Mouse (Mus musculus) limb, embryonic 11.5 days (tissue): ENCODE measurements around the gene Olfr187. TPM values are rescaled to one million over a fixed set of nuclear protein-coding genes. Genes with fewer than 3 reads are reported as not detected.
"Not testable (repeated sequence)": the region's sequence is repeated elsewhere in the genome, so short reads cannot be mapped to it uniquely, and the experiment has no call there.

ENCODE experiments used
- ATAC-seq: fragments of 200-750 bp; cut with Nextera tagmentation; 2 replicates; pipeline ENCODE4 v1.8.0; 2017; ENCODE audit warnings: low read depth; ENCODE audit not compliant: insufficient number of reproducible peaks, low FRiP score, low TSS enrichment
- DNase-seq: peaks from one replicate; pipeline ENCODE4 v3.0.0-alpha.2; 2015; ENCODE audit warnings: low spot score
- H3K27ac ChIP-seq: fragments of 300-500 bp; sonication (generic); replicated peaks from 2 replicates; pipeline ENCODE4 v1.5.1; 2014; ENCODE audit warnings: low read depth, mild to moderate bottlenecking, low read length
- H3K27me3 ChIP-seq: fragments of 300-500 bp; sonication (generic); 2 replicates; pipeline ENCODE4 v1.6.1; 2014; ENCODE audit warnings: mild to moderate bottlenecking, low read length, mixed read lengths; ENCODE audit not compliant: control insufficient read depth, insufficient read depth
- H3K36me3 ChIP-seq: fragments of 300-500 bp; sonication (generic); 2 replicates; pipeline ENCODE4 v1.6.1; 2014; ENCODE audit warnings: mild to moderate bottlenecking, low read length, moderate library complexity, mixed read lengths; ENCODE audit not compliant: control insufficient read depth, insufficient read depth
- H3K4me1 ChIP-seq: fragments of 300-500 bp; sonication (generic); 2 replicates; pipeline ENCODE4 v1.6.1; 2014; ENCODE audit warnings: low read length, mixed read lengths; ENCODE audit not compliant: control insufficient read depth, insufficient read depth
- H3K4me2 ChIP-seq: fragments of 300-500 bp; sonication (generic); 2 replicates; pipeline ENCODE4 v1.6.1; 2014; ENCODE audit warnings: low read depth, mild to moderate bottlenecking, moderate library complexity; ENCODE audit not compliant: severe bottlenecking
- H3K4me3 ChIP-seq: fragments of 300-500 bp; sonication (generic); 2 replicates; pipeline ENCODE4 v1.5.1; 2014; ENCODE audit warnings: low read depth, low read length
- H3K9ac ChIP-seq: fragments of 300-500 bp; sonication (generic); 2 replicates; pipeline ENCODE4 v1.6.1; 2014; ENCODE audit warnings: mild to moderate bottlenecking, low read length
- H3K9me3 ChIP-seq: fragments of 300-500 bp; sonication (generic); 2 replicates; pipeline ENCODE4 v1.6.1; 2016; ENCODE audit warnings: low read length; ENCODE audit not compliant: control insufficient read depth
- WGBS: fragments of 180-500 bp; shearing (Covaris S2); extraction: QIAGEN DNeasy Blood & Tissue Kit; methylation state at CpG from one replicate; pipeline ENCODE4 v1.1.7; 2014; 5-methylcytosine and 5-hydroxymethylcytosine counted together
- polyA plus RNA-seq: library from polyadenylated mRNA; unstranded; fragments of >200 nt; fragmentation: Nextera tagmentation; extraction: Ambion mirVana; gene quantifications from 2 replicates; pipeline ENCODE4 v1.2.1, GENCODE M21; 2014

Gene Olfr187
- not detected in 2 replicates for polyA plus RNA-seq

- Histone ChIP-seq H3K9ac (no peak within 1 kb of the TSS), H3K36me3 (no peaks in the 10 kb centered on the region), H3K9me3 (no peaks in the 10 kb centered on the region), H3K27me3 (no peaks in the 10 kb centered on the region), H3K4me2 (no peak within 1 kb of the TSS), H3K4me3 (no peak within 1 kb of the TSS), H3K4me1 (no peaks in the 10 kb centered on the region), H3K27ac (no peak within 1 kb of the TSS)
- 88% methylated on average over 7 of the region's 7 CpGs for WGBS
- ATAC-seq (no peak), DNase-seq (no peak)
Observed at GRCm38 (mm10) chr16:59039710-59040109, at the start of gene Olfr187. Olfr187 (minus strand) TSS chr16:59039767.

- WGBS: 88% methylated on average over 2 of the region's 2 CpGs
- H3K4me2 ChIP-seq, H3K9ac ChIP-seq, H3K27ac ChIP-seq, DNase-seq, H3K27me3 ChIP-seq, H3K36me3 ChIP-seq, H3K4me1 ChIP-seq, H3K4me3 ChIP-seq, H3K9me3 ChIP-seq, ATAC-seq: not testable (repeated sequence)
Observed at GRCm38 (mm10) chr16:59081113-59081512, 41.5 kb upstream of the Olfr187 start.

DNA sequence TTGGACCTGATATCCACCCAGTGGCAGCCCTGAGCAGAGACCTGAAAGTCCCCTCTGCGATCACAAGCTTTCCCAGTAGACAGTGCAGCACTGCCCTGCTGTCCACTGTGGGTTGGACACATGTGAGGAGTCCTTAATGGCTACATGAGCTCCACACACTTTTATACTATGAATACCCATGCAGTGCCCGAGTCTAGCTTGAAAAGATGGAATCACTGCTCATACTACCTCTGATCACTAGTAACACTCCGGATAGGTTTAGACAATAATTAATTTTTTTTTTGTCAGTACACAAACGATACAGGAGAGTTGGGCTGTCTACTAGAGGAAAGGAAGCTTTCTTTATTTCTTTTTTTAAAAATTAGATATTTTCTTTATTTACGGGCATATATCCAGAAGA lies 38.3 kb upstream of the Olfr187 start, which contains the start of gene Olfr190:
Gene Olfr190 (minus strand): TSS at position 101 of the 400 bp plus-strand sequence.
- no peak for DNase-seq
- Histone ChIP-seq H3K27me3 (no peaks in the 10 kb centered on the region), H3K4me3 (no peak within 1 kb of the TSS), H3K4me2 (no peak within 1 kb of the TSS), H3K9ac (no peak within 1 kb of the TSS), H3K4me1 (no peaks in the 10 kb centered on the region), H3K27ac (no peak within 1 kb of the TSS), H3K9me3 (no peaks in the 10 kb centered on the region), H3K36me3 (no peaks in the 10 kb centered on the region)
- 86% methylated on average over 5 of the region's 5 CpGs for WGBS
- no peak for ATAC-seq

DNA sequence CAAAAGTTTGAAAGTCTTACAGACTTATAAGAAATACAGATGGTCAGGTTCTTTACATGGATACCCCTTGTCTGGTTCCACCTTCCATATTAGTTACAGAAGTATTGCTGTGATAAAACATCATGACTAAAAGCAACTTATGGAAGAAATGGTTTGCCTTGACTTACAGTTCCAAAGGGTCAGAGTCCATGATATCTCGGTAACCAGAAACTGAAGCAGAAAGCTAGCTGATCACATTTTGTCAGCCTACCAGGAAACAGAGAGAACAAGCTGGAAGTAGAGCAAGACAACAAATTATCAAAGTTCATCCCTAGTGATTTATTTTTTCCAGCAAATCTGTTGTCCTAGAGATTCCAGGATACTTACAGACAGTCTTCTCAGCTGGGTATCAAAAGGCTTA lies 34.0 kb upstream of the Olfr187 start:
- no peak overlapping the region for H3K4me3 ChIP-seq
- no peak overlapping the region for H3K4me2 ChIP-seq
- no peak overlapping the region for H3K27ac ChIP-seq
- WGBS: 98% methylated on average over 1 of the region's 1 CpGs
- no peaks in the 10 kb centered on the region for H3K36me3 ChIP-seq
- DNase-seq: no peak
- H3K4me1 ChIP-seq: no peaks in the 10 kb centered on the region
- no peak overlapping the region for H3K9ac ChIP-seq
- no peak for ATAC-seq
- no peaks in the 10 kb centered on the region for H3K9me3 ChIP-seq
- H3K27me3 ChIP-seq: no peaks in the 10 kb centered on the region

- H3K4me3 ChIP-seq: no peak overlapping the region
- H3K27ac ChIP-seq: no peak overlapping the region
- H3K4me1 ChIP-seq: no peaks in the 10 kb centered on the region
- H3K36me3 ChIP-seq: no peaks in the 10 kb centered on the region
- H3K9ac ChIP-seq: no peak overlapping the region
- DNase-seq (no peak), ATAC-seq (no peak)
- H3K4me2 ChIP-seq: no peak overlapping the region
- H3K27me3 ChIP-seq: no peaks in the 10 kb centered on the region
- no peaks in the 10 kb centered on the region for H3K9me3 ChIP-seq
Observed at GRCm38 (mm10) chr16:59071755-59072154, 32.2 kb upstream of the Olfr187 start.

GRCm38 (mm10) chr16:59062411-59062810 lies 22.8 kb upstream of the Olfr187 start:
- not testable (repeated sequence) for H3K9me3 ChIP-seq, H3K36me3 ChIP-seq, H3K4me1 ChIP-seq, H3K9ac ChIP-seq, DNase-seq, H3K4me3 ChIP-seq, H3K4me2 ChIP-seq, H3K27me3 ChIP-seq, H3K27ac ChIP-seq, ATAC-seq
- WGBS: 77% methylated on average over 3 of the region's 3 CpGs

DNA sequence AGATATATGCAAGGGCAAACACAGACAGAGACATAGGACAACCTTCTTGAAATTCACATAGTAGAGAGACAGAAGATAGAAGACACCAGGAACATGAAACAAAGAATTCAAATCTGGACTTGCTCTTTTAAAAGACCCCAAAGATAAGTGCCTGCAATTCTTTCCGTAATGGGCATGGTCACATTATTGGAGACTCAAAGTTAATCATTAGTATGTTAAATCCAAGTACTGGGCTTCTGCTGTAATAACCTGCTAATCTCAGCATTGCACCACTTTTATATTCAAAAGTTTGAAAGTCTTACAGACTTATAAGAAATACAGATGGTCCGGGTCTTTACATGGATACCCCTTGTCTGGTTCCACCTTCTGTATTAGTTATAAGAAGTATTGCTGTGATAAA lies 9.7 kb upstream of the Olfr187 start:
- WGBS: 91% methylated on average over 2 of the region's 2 CpGs
- not testable (repeated sequence) for H3K4me2 ChIP-seq, H3K27me3 ChIP-seq, H3K27ac ChIP-seq, DNase-seq, H3K9me3 ChIP-seq, H3K4me1 ChIP-seq, H3K36me3 ChIP-seq, H3K9ac ChIP-seq, H3K4me3 ChIP-seq, ATAC-seq

- WGBS: 77% methylated on average over 1 of the region's 1 CpGs
Observed at GRCm38 (mm10) chr16:59048860-59049259, 9.3 kb upstream of the Olfr187 start.

DNA sequence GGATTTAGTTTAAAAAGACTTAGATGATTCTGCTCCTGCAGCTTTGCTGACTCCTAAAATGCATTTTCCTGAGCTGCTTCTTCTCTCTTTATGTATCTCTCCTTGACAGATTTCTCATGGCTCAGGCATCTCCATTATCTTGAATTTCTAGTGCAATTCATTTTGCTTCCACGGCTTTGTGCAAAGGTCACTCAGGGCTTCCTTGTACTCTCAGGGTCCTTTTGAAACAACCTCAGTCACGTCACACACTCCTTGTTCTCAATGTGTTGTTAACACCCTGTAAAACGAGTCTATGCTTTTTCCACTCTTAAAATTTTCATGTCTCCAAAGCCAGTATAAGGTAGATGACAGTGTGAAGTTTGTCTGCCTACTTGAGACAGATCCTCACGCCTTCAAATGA lies 8.0 kb upstream of the Olfr187 start:
- Histone ChIP-seq H3K4me3 (no peak overlapping the region), H3K27ac (no peak overlapping the region), H3K4me1 (no peaks in the 10 kb centered on the region), H3K9me3 (no peaks in the 10 kb centered on the region), H3K9ac (no peak overlapping the region), H3K36me3 (no peaks in the 10 kb centered on the region), H3K27me3 (no peaks in the 10 kb centered on the region), H3K4me2 (no peak overlapping the region)
- WGBS: 70% methylated on average over 4 of the region's 4 CpGs
- DNase-seq (no peak), ATAC-seq (no peak)

More at GRCm38 (mm10) chr16:59048860-59049259, 9.3 kb upstream of the Olfr187 start:
- Histone ChIP-seq H3K4me2 (no peak overlapping the region), H3K4me1 (no peaks in the 10 kb centered on the region), H3K4me3 (no peak overlapping the region), H3K9me3 (no peaks in the 10 kb centered on the region), H3K36me3 (no peaks in the 10 kb centered on the region), H3K27ac (no peak overlapping the region), H3K9ac (no peak overlapping the region), H3K27me3 (no peaks in the 10 kb centered on the region)
- no peak for DNase-seq
- ATAC-seq: no peak
